ENCODE assay signal across 7 mouse cellular contexts in the genomic region with DNA sequence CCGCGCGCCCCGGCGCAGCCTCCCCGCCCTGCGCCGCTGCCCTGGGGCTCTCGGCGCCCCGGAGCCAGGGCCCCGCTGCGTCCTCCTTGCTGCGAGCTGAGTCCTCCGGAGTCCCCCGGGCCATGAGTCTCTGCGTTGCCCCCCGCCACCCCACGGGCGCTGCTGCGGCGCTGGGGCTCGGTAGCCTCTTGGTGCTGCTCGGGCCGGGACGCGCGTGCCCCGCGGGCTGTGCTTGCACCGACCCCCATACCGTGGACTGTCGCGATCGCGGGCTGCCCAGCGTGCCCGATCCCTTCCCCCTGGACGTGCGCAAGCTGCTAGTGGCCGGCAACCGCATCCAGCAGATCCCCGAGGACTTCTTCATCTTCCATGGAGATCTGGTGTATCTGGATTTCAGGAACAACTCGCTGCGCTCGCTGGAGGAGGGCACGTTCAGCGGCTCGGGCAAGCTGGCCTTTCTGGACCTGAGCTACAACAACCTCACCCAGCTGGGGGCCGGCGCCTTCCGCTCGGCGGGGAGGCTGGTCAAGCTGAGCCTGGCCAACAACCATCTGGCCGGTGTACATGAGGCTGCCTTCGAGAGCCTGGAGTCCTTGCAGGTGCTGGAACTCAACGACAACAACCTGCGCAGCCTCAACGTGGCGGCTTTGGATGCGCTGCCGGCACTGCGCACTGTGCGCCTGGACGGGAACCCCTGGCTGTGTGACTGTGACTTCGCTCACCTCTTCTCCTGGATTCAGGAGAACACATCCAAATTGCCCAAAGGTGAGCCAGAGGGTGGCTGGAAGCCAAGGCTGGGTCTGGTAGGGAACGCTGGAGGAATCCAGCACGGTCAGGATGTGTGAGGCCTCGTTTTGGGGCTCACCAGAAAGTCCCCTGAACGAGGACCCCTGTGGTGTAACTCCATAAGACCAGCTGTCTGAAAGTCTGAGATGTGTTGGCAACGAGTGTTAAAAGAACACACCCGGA. TPM values are rescaled to one million over a fixed set of nuclear protein-coding genes. Genes with fewer than 3 reads are reported as not detected.
DNase-seq lines count a peak whose midpoint lies in the region; ATAC-seq lines count a peak whose summit lies in the region.

No protein-coding gene starts in this region.

- DNase-seq in liver, embryonic 11.5 days (ENCODE audit: low spot score) = no peak
- no peak for DNase-seq in liver
- peak; percentile 55 to 67 for DNase-seq in cerebellum, postnatal 14 days
- no peak for DNase-seq in frontal cortex, postnatal 36 days (ENCODE audit: low spot score in 2 of 2)
- DNase-seq in ovary, adult 18-20 months (ENCODE audit: low spot score) = no peak

- peak overlapping the region; percentile 66 for H3K4me2 ChIP-seq in liver, embryonic 11.5 days
- peak overlapping the region; percentile 89 for H3K4me2 ChIP-seq in heart, embryonic 16.5 days (ENCODE audit: low read depth, low read length)
- H3K4me2 ChIP-seq in midbrain, embryonic 12.5 days (replicated peaks) = peak overlapping the region; percentile 94

- ATAC-seq in liver, embryonic 11.5 days (replicated peaks; ENCODE audit: low FRiP score) = no peak
- ATAC-seq in heart, embryonic 16.5 days (replicated peaks; ENCODE audit: extremely low read depth, insufficient read depth, low FRiP score) = no peak; the same call in 1 of the 2 replicates
- peak; percentile 48 for ATAC-seq in midbrain, embryonic 12.5 days (ENCODE audit: low FRiP score, low read depth)

- peaks cover 48% of the 10 kb centered on the region for H3K27me3 ChIP-seq in liver, embryonic 11.5 days (replicated peaks; ENCODE audit: control insufficient read depth, insufficient read depth, low read length)
- peaks cover 44% of the 10 kb centered on the region for H3K27me3 ChIP-seq in heart, embryonic 16.5 days (ENCODE audit: control insufficient read depth, insufficient read depth, low read length)
- peaks cover 59% of the 10 kb centered on the region for H3K27me3 ChIP-seq in midbrain, embryonic 12.5 days

- H3K36me3 ChIP-seq in liver, embryonic 11.5 days (ENCODE audit: control insufficient read depth, insufficient read depth, low read length) = no peaks in the 10 kb centered on the region
- H3K36me3 ChIP-seq in heart, embryonic 16.5 days (ENCODE audit: control insufficient read depth, insufficient read depth) = no peaks in the 10 kb centered on the region
- H3K36me3 ChIP-seq in midbrain, embryonic 12.5 days = no peaks in the 10 kb centered on the region

- no peak overlapping the region for H3K9ac ChIP-seq in liver, embryonic 11.5 days (ENCODE audit: low read depth, low read length)
- H3K9ac ChIP-seq in heart, embryonic 16.5 days (ENCODE audit: low read length) = peak overlapping the region; percentile 49
- peak overlapping the region; percentile 45; the same call in 1 of the 2 replicates for H3K9ac ChIP-seq in midbrain, embryonic 12.5 days (replicated peaks)

- no peaks in the 10 kb centered on the region for H3K4me1 ChIP-seq in liver, embryonic 11.5 days (replicated peaks; ENCODE audit: control insufficient read depth, insufficient read depth, low read length)
- H3K4me1 ChIP-seq in heart, embryonic 16.5 days (ENCODE audit: control insufficient read depth, insufficient read depth, low read length) = peaks cover 6% of the 10 kb centered on the region; the same call in 1 of the 2 replicates
- peaks cover 10% of the 10 kb centered on the region for H3K4me1 ChIP-seq in midbrain, embryonic 12.5 days

- H3K4me3 ChIP-seq in liver, embryonic 11.5 days (ENCODE audit: low read depth, low read length) = peak overlapping the region; percentile 40
- peak overlapping the region; percentile 59 for H3K4me3 ChIP-seq in heart, embryonic 16.5 days (ENCODE audit: low read length)
- H3K4me3 ChIP-seq in midbrain, embryonic 12.5 days = peak overlapping the region; percentile 51

- WGBS in liver, embryonic 11.5 days = 5% methylated on average over 72 of the region's 72 CpGs
- 3% methylated on average over 72 of the region's 72 CpGs for WGBS in heart, embryonic 16.5 days
- 3% methylated on average over 72 of the region's 72 CpGs for WGBS in midbrain, embryonic 12.5 days

- no peak overlapping the region for H3K27ac ChIP-seq in liver, embryonic 11.5 days (ENCODE audit: low read depth, low read length)
- no peak overlapping the region for H3K27ac ChIP-seq in heart, embryonic 16.5 days (ENCODE audit: low read length)
- H3K27ac ChIP-seq in midbrain, embryonic 12.5 days (replicated peaks) = no peak overlapping the region

- H3K9me3 ChIP-seq in liver, embryonic 11.5 days (ENCODE audit: control insufficient read depth, low read length) = no peaks in the 10 kb centered on the region
- no peaks in the 10 kb centered on the region for H3K9me3 ChIP-seq in heart, embryonic 16.5 days (replicated peaks; ENCODE audit: control insufficient read depth, low read length)
- H3K9me3 ChIP-seq in midbrain, embryonic 12.5 days = no peaks in the 10 kb centered on the region

RNA-seq across cellular contexts. Expression of gene Lrrc38, which starts 0.8 kb away (rescaled TPM):
- not detected in 2 replicates for polyA plus RNA-seq in liver, embryonic 11.5 days (2014; fragmentation: Nextera tagmentation; extraction: Ambion mirVana)
- 0.14 and 0.41 TPM in 2 replicates for polyA plus RNA-seq in heart, embryonic 16.5 days (2015; fragmentation: Nextera tagmentation; extraction: Ambion mirVana)
- 0.16 and 0.37 TPM in 2 replicates for polyA plus RNA-seq in midbrain, embryonic 12.5 days (2016; fragmentation: Nextera tagmentation; extraction: Ambion mirVana)

RNA-seq across cellular contexts. Expression of gene Pramel1, which starts 43.9 kb away (rescaled TPM):
- not detected in 2 replicates for polyA plus RNA-seq in liver, embryonic 11.5 days (2014; fragmentation: Nextera tagmentation; extraction: Ambion mirVana)
- not detected in 2 replicates for polyA plus RNA-seq in heart, embryonic 16.5 days (2015; fragmentation: Nextera tagmentation; extraction: Ambion mirVana)
- not detected in 2 replicates for polyA plus RNA-seq in midbrain, embryonic 12.5 days (2016; fragmentation: Nextera tagmentation; extraction: Ambion mirVana)

RNA-seq across cellular contexts. Expression of gene Pdpn, which starts 51.0 kb away (rescaled TPM):
- 5.5 and 6.0 TPM in 2 replicates for polyA plus RNA-seq in liver, embryonic 11.5 days (2014; fragmentation: Nextera tagmentation; extraction: Ambion mirVana)
- 23.5 and 24.1 TPM in 2 replicates for polyA plus RNA-seq in heart, embryonic 16.5 days (2015; fragmentation: Nextera tagmentation; extraction: Ambion mirVana)
- 101 and 109 TPM in 2 replicates for polyA plus RNA-seq in midbrain, embryonic 12.5 days (2016; fragmentation: Nextera tagmentation; extraction: Ambion mirVana)

Comparison
In these comparisons a context has a peak if more than half of its experiments do, and no peak if none do; other contexts are left out.
1. DNase-seq: peak in cerebellum, postnatal 14 days (2 of 2); none in liver, embryonic 11.5 days (single experiment), liver (single experiment), frontal cortex, postnatal 36 days (0 of 2) and ovary, adult 18-20 months (single experiment).
2. Peak in every context shown above with its lines, with median percentiles within 50 percentile points of each other: H3K4me2 ChIP-seq and H3K4me3 ChIP-seq.